22 mouse cellular contexts compared by ENCODE assay signal in the genomic region with DNA sequence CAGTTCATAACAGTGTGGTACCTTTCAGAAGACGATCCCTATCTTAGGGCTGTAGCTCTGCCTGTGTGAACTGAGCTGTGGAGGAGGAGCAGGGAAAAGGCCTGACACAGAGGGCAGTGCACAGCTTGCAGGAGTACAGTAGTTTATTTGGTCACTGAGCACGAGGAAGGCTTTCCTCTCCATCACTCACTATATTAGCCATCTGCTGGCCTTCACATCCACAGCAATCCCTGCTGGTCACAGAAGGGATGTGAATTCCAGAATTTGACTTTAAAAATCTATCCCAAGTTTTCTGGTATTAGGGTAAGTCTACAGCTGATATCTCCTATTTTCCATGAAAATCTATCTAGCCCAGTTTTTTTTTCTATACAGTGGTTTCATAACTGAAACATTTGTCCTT.
A peak's percentile ranks its signal among the peaks of the same experiment; 100 is the strongest.
DNase-seq lines count a peak whose midpoint lies in the region; ATAC-seq and TF ChIP-seq lines count a peak whose summit lies in the region.
"Had no signal": no experiment of that assay in that cellular context is flagged by ENCODE, and none has a peak within 500 bp of the region (broad histone marks: within the 10 kb centered on the region; RNA-seq: fewer than 3 reads in every experiment).

No protein-coding gene starts in this region.

- no peak overlapping the region for H3K27ac ChIP-seq in hindbrain, postnatal 0 days
- no peak overlapping the region for H3K27ac ChIP-seq in hindbrain, embryonic 12.5 days
- H3K27ac ChIP-seq in limb, embryonic 13.5 days, result 0 out of 2 replicates have a peak overlapping the region, but pooled peaks have one; percentile 44
- no peak overlapping the region for H3K27ac ChIP-seq in limb, embryonic 10.5 days
- H3K27ac ChIP-seq in midbrain, postnatal 0 days (ENCODE audit: low read depth, low read length), result no peak overlapping the region
- H3K27ac ChIP-seq in midbrain, embryonic 10.5 days (replicated peaks), result no peak overlapping the region
- H3K27ac ChIP-seq in stomach, postnatal 0 days (replicated peaks), result no peak overlapping the region
- no peak overlapping the region for H3K27ac ChIP-seq in embryonic facial prominence, embryonic 10.5 days (replicated peaks)
- H3K27ac ChIP-seq: embryonic facial prominence, embryonic 13.5 days; forebrain, embryonic 12.5 days; heart, embryonic 13.5 days; hindbrain, embryonic 15.5 days; macrophage had no signal

- TF ChIP-seq CTCF in hindbrain, postnatal 0 days (IDR thresholded peaks at IDR 0.05; ENCODE audit: low read depth), result peak; percentile 55
- peak; percentile 64 for TF ChIP-seq CTCF in midbrain, postnatal 0 days (IDR thresholded peaks at IDR 0.05)
- peak; percentile 60 for TF ChIP-seq CTCF in stomach, postnatal 0 days (IDR thresholded peaks at IDR 0.05; ENCODE audit: low read depth)

- no peak overlapping the region for H3K4me3 ChIP-seq in hindbrain, postnatal 0 days (ENCODE audit: low read length)
- H3K4me3 ChIP-seq in hindbrain, embryonic 12.5 days, result no peak overlapping the region
- H3K4me3 ChIP-seq in limb, embryonic 13.5 days, result no peak overlapping the region
- no peak overlapping the region for H3K4me3 ChIP-seq in limb, embryonic 10.5 days
- H3K4me3 ChIP-seq in midbrain, postnatal 0 days (ENCODE audit: low read depth, low read length), result no peak overlapping the region
- no peak overlapping the region for H3K4me3 ChIP-seq in midbrain, embryonic 10.5 days
- no peak overlapping the region for H3K4me3 ChIP-seq in stomach, postnatal 0 days (ENCODE audit: low read depth, low read length)
- H3K4me3 ChIP-seq in embryonic facial prominence, embryonic 10.5 days, result no peak overlapping the region
- H3K4me3 ChIP-seq: embryonic facial prominence, embryonic 13.5 days; erythroblast, embryonic 14.5 days; forebrain, embryonic 12.5 days; heart, embryonic 13.5 days; hindbrain, embryonic 15.5 days had no signal

- no peaks in the 10 kb centered on the region for H3K9me3 ChIP-seq in hindbrain, postnatal 0 days (ENCODE audit: low read length)
- H3K9me3 ChIP-seq in hindbrain, embryonic 12.5 days (replicated peaks), result no peaks in the 10 kb centered on the region
- H3K9me3 ChIP-seq in limb, embryonic 13.5 days, result no peaks in the 10 kb centered on the region
- H3K9me3 ChIP-seq in limb, embryonic 10.5 days (replicated peaks), result no peaks in the 10 kb centered on the region
- H3K9me3 ChIP-seq in midbrain, postnatal 0 days (ENCODE audit: low read length), result no peaks in the 10 kb centered on the region
- H3K9me3 ChIP-seq in midbrain, embryonic 10.5 days (replicated peaks), result no peaks in the 10 kb centered on the region
- H3K9me3 ChIP-seq in stomach, postnatal 0 days (ENCODE audit: control insufficient read depth, low read length), result no peaks in the 10 kb centered on the region
- no peaks in the 10 kb centered on the region for H3K9me3 ChIP-seq in embryonic facial prominence, embryonic 10.5 days
- H3K9me3 ChIP-seq: embryonic facial prominence, embryonic 13.5 days; forebrain, embryonic 12.5 days; heart, embryonic 13.5 days; hindbrain, embryonic 15.5 days had no signal

- H3K27me3 ChIP-seq in hindbrain, postnatal 0 days (ENCODE audit: insufficient read depth, low read length), result no peaks in the 10 kb centered on the region
- H3K27me3 ChIP-seq in hindbrain, embryonic 12.5 days, result no peaks in the 10 kb centered on the region
- no peaks in the 10 kb centered on the region for H3K27me3 ChIP-seq in limb, embryonic 13.5 days
- H3K27me3 ChIP-seq in limb, embryonic 10.5 days (ENCODE audit: low read depth, poor library complexity, severe bottlenecking), result no peaks in the 10 kb centered on the region
- no peaks in the 10 kb centered on the region for H3K27me3 ChIP-seq in midbrain, postnatal 0 days (ENCODE audit: insufficient read depth, low read length)
- no peaks in the 10 kb centered on the region for H3K27me3 ChIP-seq in midbrain, embryonic 10.5 days (ENCODE audit: low read depth, poor library complexity, severe bottlenecking)
- H3K27me3 ChIP-seq in stomach, postnatal 0 days (ENCODE audit: control insufficient read depth, insufficient read depth, low read length), result no peaks in the 10 kb centered on the region
- H3K27me3 ChIP-seq in embryonic facial prominence, embryonic 10.5 days (replicated peaks; ENCODE audit: low read depth, poor library complexity, severe bottlenecking), result no peaks in the 10 kb centered on the region
- H3K27me3 ChIP-seq: embryonic facial prominence, embryonic 13.5 days; forebrain, embryonic 12.5 days; heart, embryonic 13.5 days; hindbrain, embryonic 15.5 days had no signal

- TF ChIP-seq EP300 in stomach, postnatal 0 days (optimal IDR thresholded peaks at IDR 0.05), result no peak

- H3K4me2 ChIP-seq in hindbrain, postnatal 0 days (ENCODE audit: low read depth, low read length), result no peak overlapping the region
- H3K4me2 ChIP-seq in hindbrain, embryonic 12.5 days (replicated peaks), result no peak overlapping the region
- H3K4me2 ChIP-seq in limb, embryonic 13.5 days (replicated peaks), result no peak overlapping the region
- H3K4me2 ChIP-seq in midbrain, postnatal 0 days (ENCODE audit: low read depth, low read length, poor library complexity, severe bottlenecking), result no peak overlapping the region
- no peak overlapping the region for H3K4me2 ChIP-seq in stomach, postnatal 0 days (replicated peaks; ENCODE audit: low read depth)
- H3K4me2 ChIP-seq: embryonic facial prominence, embryonic 13.5 days; forebrain, embryonic 12.5 days; heart, embryonic 13.5 days; hindbrain, embryonic 15.5 days had no signal

- H3K4me1 ChIP-seq in hindbrain, postnatal 0 days (ENCODE audit: insufficient read depth, low read length), result peaks cover 2% of the 10 kb centered on the region; the same call in 1 of the 2 replicates
- peaks cover 5% of the 10 kb centered on the region for H3K4me1 ChIP-seq in hindbrain, embryonic 12.5 days
- H3K4me1 ChIP-seq in limb, embryonic 13.5 days, result peaks cover 10% of the 10 kb centered on the region
- H3K4me1 ChIP-seq in limb, embryonic 10.5 days, result peaks cover 10% of the 10 kb centered on the region
- peaks cover 4% of the 10 kb centered on the region; the same call in 1 of the 2 replicates for H3K4me1 ChIP-seq in midbrain, postnatal 0 days (ENCODE audit: insufficient read depth, low read length)
- H3K4me1 ChIP-seq in midbrain, embryonic 10.5 days, result peaks cover 11% of the 10 kb centered on the region
- H3K4me1 ChIP-seq in stomach, postnatal 0 days (replicated peaks; ENCODE audit: control insufficient read depth, insufficient read depth), result no peaks in the 10 kb centered on the region
- H3K4me1 ChIP-seq in embryonic facial prominence, embryonic 10.5 days, result peaks cover 4% of the 10 kb centered on the region

- peak; percentile 38 for DNase-seq in hindbrain, postnatal 0 days (ENCODE audit: low spot score)
- no peak for DNase-seq in limb, embryonic 10.5 days (ENCODE audit: low spot score)
- DNase-seq in midbrain, postnatal 0 days (ENCODE audit: low spot score), result peak; percentile 45
- no peak for DNase-seq in midbrain, embryonic 10.5 days (ENCODE audit: low spot score)
- no peak for DNase-seq in stomach, postnatal 0 days (ENCODE audit: low spot score)
- DNase-seq in embryonic facial prominence, embryonic 10.5 days (ENCODE audit: low spot score), result no peak
- DNase-seq: adrenal gland, postnatal 25 days; cerebellum, adult 11 months; heart, postnatal 36 days; right cerebral cortex, adult 18-20 months; right cerebral cortex, postnatal 4 days; thymus, postnatal 25 days had no signal

- ATAC-seq in hindbrain, postnatal 0 days, result no peak
- no peak for ATAC-seq in hindbrain, embryonic 12.5 days (ENCODE audit: low FRiP score)
- ATAC-seq in limb, embryonic 13.5 days (ENCODE audit: low FRiP score, low read depth), result no peak
- ATAC-seq in midbrain, postnatal 0 days (ENCODE audit: low FRiP score), result no peak
- ATAC-seq in stomach, postnatal 0 days (ENCODE audit: low FRiP score, low TSS enrichment), result no peak
- ATAC-seq: intestine, embryonic 16.5 days; midbrain, embryonic 16.5 days had no signal

- 24% methylated on average over 2 of the region's 2 CpGs for WGBS in hindbrain, postnatal 0 days
- 42% methylated on average over 2 of the region's 2 CpGs for WGBS in hindbrain, embryonic 12.5 days
- 22% methylated on average over 2 of the region's 2 CpGs for WGBS in limb, embryonic 13.5 days
- 58% methylated on average over 2 of the region's 2 CpGs for WGBS in limb, embryonic 10.5 days
- 49% methylated on average over 2 of the region's 2 CpGs for WGBS in midbrain, postnatal 0 days
- 61% methylated on average over 2 of the region's 2 CpGs for WGBS in midbrain, embryonic 10.5 days
- 35% methylated on average over 2 of the region's 2 CpGs for WGBS in stomach, postnatal 0 days
- 54% methylated on average over 2 of the region's 2 CpGs for WGBS in embryonic facial prominence, embryonic 10.5 days

- no peaks in the 10 kb centered on the region for H3K36me3 ChIP-seq in hindbrain, postnatal 0 days (ENCODE audit: insufficient read depth, low read length)
- H3K36me3 ChIP-seq in hindbrain, embryonic 12.5 days, result no peaks in the 10 kb centered on the region
- no peaks in the 10 kb centered on the region for H3K36me3 ChIP-seq in limb, embryonic 13.5 days
- no peaks in the 10 kb centered on the region for H3K36me3 ChIP-seq in limb, embryonic 10.5 days
- H3K36me3 ChIP-seq in midbrain, postnatal 0 days (ENCODE audit: insufficient read depth, low read length), result no peaks in the 10 kb centered on the region
- H3K36me3 ChIP-seq in midbrain, embryonic 10.5 days, result no peaks in the 10 kb centered on the region
- no peaks in the 10 kb centered on the region for H3K36me3 ChIP-seq in stomach, postnatal 0 days (ENCODE audit: control insufficient read depth, insufficient read depth, low read length)
- H3K36me3 ChIP-seq in embryonic facial prominence, embryonic 10.5 days (replicated peaks), result no peaks in the 10 kb centered on the region
- H3K36me3 ChIP-seq: embryonic facial prominence, embryonic 13.5 days; forebrain, embryonic 12.5 days; heart, embryonic 13.5 days; hindbrain, embryonic 15.5 days had no signal

- H3K9ac ChIP-seq in hindbrain, postnatal 0 days (replicated peaks; ENCODE audit: low read length), result no peak overlapping the region
- no peak overlapping the region for H3K9ac ChIP-seq in hindbrain, embryonic 12.5 days
- H3K9ac ChIP-seq in limb, embryonic 13.5 days, result no peak overlapping the region
- H3K9ac ChIP-seq in midbrain, postnatal 0 days (replicated peaks; ENCODE audit: low read length, poor library complexity, severe bottlenecking), result no peak overlapping the region
- no peak overlapping the region for H3K9ac ChIP-seq in stomach, postnatal 0 days (ENCODE audit: low read length)
- H3K9ac ChIP-seq: embryonic facial prominence, embryonic 13.5 days; forebrain, embryonic 12.5 days; heart, embryonic 13.5 days; hindbrain, embryonic 15.5 days had no signal

Comparison
In these comparisons a context has a peak if more than half of its experiments do, and no peak if none do; other contexts are left out.
1. DNase-seq: peak in hindbrain, postnatal 0 days (single experiment) and midbrain, postnatal 0 days (single experiment); none in limb, embryonic 10.5 days (single experiment), midbrain, embryonic 10.5 days (single experiment), stomach, postnatal 0 days (single experiment) and embryonic facial prominence, embryonic 10.5 days (single experiment).
2. Peak in every context shown above with its lines, with median percentiles within 50 percentile points of each other: CTCF ChIP-seq.